Mouse (Mus musculus) B cell, adult (primary cell): ENCODE data around the gene AL731706.1. TPM values are rescaled to one million over a fixed set of nuclear protein-coding genes. Genes with fewer than 3 reads are reported as not detected.

Experiments used
- total RNA-seq: library from RNA; stranded (reverse); gene quantifications from 4 replicates; pipeline ENCODE4 v1.2.4, GENCODE M21; 2023; ENCODE audit not compliant: inconsistent age

AL731706.1 gene
- 4.0 to 10.5 TPM (median 7.4 TPM) in 4 replicates for total RNA-seq

GRCm38 (mm10) chr2:136891068-136891950 is at the start of gene AL731706.1, which contains the start of the genes Slx4ip and Mkks:
Gene AL731706.1 (minus strand): TSS chr2:136891389.
Gene Slx4ip (plus strand): TSS chr2:136891218.
Gene Mkks (minus strand): TSS chr2:136891389.

GRCm38 (mm10) chr2:136885579-136885978 is 5.6 kb downstream of the AL731706.1 start, which contains the start of gene AL731706.2:
Gene AL731706.2 (minus strand): TSS chr2:136885679.

Other genes starting within 250 kb of the AL731706.1 start
- not detected in 4 replicates for gene Snap25, start 177.9 kb downstream of the AL731706.1 start, total RNA-seq
- gene AL731706.2, start 5.7 kb downstream of the AL731706.1 start, total RNA-seq, result 10.7 TPM in 1 of 4 replicates, not detected in the others
- 7.1 to 9.5 TPM (median 8.1 TPM) in 4 replicates for gene Slx4ip, start 171 bp downstream of the AL731706.1 start, total RNA-seq
- 4.6 to 10.4 TPM (median 6.8 TPM) in 4 replicates for gene Mkks, start within 50 bp of the AL731706.1 start, total RNA-seq
- gene Jag1, start 225.3 kb upstream of the AL731706.1 start, total RNA-seq, result not detected in 4 replicates